Mouse (Mus musculus) C2C12 (cell line): Measurements from ENCODE around the gene Gm14399. TPM values are rescaled to one million over a fixed set of nuclear protein-coding genes. Genes with fewer than 3 reads are reported as not detected.
"Not testable (repeated sequence)": the region's sequence is repeated elsewhere in the genome, so short reads cannot be mapped to it uniquely, and the experiment has no call there.

Experiments used
- H3K27me3 ChIP-seq: one replicate; pipeline ENCODE4 v1.6.1; 2011; ENCODE audit not compliant: control insufficient read depth, insufficient read depth, insufficient read length
- H3K36me3 ChIP-seq: one replicate; pipeline ENCODE4 v1.6.1; 2011; ENCODE audit not compliant: control insufficient read depth, insufficient read depth
- H3K4me3 ChIP-seq: one replicate; pipeline ENCODE4 v1.5.1; 2011; ENCODE audit warnings: mild to moderate bottlenecking, control low read depth; ENCODE audit not compliant: poor library complexity, insufficient read depth, severe bottlenecking
- H3K79me2 ChIP-seq: one replicate; pipeline ENCODE4 v1.6.1; 2011; ENCODE audit not compliant: control insufficient read depth, insufficient read depth
- H3K79me3 ChIP-seq: one replicate; pipeline ENCODE4 v1.6.1; 2011; ENCODE audit warnings: low read depth, control low read depth
- H3ac ChIP-seq: one replicate; pipeline ENCODE3; 2011; ENCODE audit warnings: low read depth; ENCODE audit not compliant: control insufficient read depth, insufficient read length
- CEBPB ChIP-seq: IDR thresholded peaks from one replicate; pipeline ENCODE4 v1.6.1; 2011; ENCODE audit warnings: low read depth, mild to moderate bottlenecking, control low read depth, moderate library complexity
- CTCF ChIP-seq: IDR thresholded peaks from one replicate; pipeline ENCODE4 v1.5.1; 2011; ENCODE audit not compliant: control insufficient read depth, insufficient read depth, insufficient read length
- FOSL1 ChIP-seq: IDR thresholded peaks from one replicate; pipeline ENCODE4 v1.8.0; 2011; ENCODE audit warnings: mild to moderate bottlenecking, low read length; ENCODE audit not compliant: poor library complexity, insufficient read depth, severe bottlenecking
- MAX ChIP-seq: IDR thresholded peaks from one replicate; pipeline ENCODE4 v1.6.1; 2011; ENCODE audit warnings: mild to moderate bottlenecking, control low read depth
- MYOD1 ChIP-seq: IDR thresholded peaks from one replicate; pipeline ENCODE4 v1.6.1; 2011; ENCODE audit warnings: low read depth; ENCODE audit not compliant: control insufficient read depth, insufficient read length
- MYOG ChIP-seq: IDR thresholded peaks from one replicate; pipeline ENCODE4 v1.6.1; 2011; ENCODE audit not compliant: control insufficient read depth, insufficient read length; ENCODE audit errors: extremely low read depth
- USF1 ChIP-seq: IDR thresholded peaks from one replicate; pipeline ENCODE4 v1.6.1; 2011; ENCODE audit warnings: low read depth, mild to moderate bottlenecking, control low read depth, moderate library complexity
- polyA plus RNA-seq: library from polyadenylated mRNA; unstranded; fragments of >200 nt; fragmentation: generic; extraction: Trizol; gene quantifications from one replicate; pipeline ENCODE4 v1.2.1, GENCODE M21; 2012; ENCODE audit warnings: missing spikeins

Gm14399 gene
- polyA plus RNA-seq, 1 experiment, result 1.7 TPM

DNA sequence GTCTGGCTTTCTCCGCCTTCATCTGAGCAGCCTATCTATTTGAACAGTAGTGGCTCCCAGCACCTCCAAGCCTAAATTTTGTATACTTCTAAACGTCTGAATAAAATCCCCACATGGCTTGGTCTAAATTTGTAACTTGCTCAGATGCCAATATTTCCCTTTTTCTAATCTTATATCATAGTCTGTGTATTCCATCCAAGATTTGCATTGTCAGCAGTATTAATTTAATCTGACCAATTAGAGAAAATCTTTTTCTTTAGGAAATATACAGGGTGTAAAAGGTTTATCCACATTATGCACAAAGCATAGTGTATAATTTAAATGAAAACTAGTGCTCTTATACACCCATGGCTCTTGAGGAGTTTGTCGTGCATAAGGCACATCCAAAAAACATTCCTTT lies 16.8 kb upstream of the Gm14399 start:
- H3K36me3 ChIP-seq, result no peaks in the 10 kb centered on the region
- no peaks in the 10 kb centered on the region for H3K79me3 ChIP-seq
- H3K79me2 ChIP-seq, result no peaks in the 10 kb centered on the region
- no peak overlapping the region for H3K4me3 ChIP-seq
- TF ChIP-seq MYOG, result no peak
- TF ChIP-seq MAX, result no peak
- no peak for TF ChIP-seq CTCF
- no peak for TF ChIP-seq USF1
- TF ChIP-seq MYOD1, result no peak
- TF ChIP-seq FOSL1, result no peak
- no peak for TF ChIP-seq CEBPB
- no peak overlapping the region for H3ac ChIP-seq
- no peaks in the 10 kb centered on the region for H3K27me3 ChIP-seq

DNA sequence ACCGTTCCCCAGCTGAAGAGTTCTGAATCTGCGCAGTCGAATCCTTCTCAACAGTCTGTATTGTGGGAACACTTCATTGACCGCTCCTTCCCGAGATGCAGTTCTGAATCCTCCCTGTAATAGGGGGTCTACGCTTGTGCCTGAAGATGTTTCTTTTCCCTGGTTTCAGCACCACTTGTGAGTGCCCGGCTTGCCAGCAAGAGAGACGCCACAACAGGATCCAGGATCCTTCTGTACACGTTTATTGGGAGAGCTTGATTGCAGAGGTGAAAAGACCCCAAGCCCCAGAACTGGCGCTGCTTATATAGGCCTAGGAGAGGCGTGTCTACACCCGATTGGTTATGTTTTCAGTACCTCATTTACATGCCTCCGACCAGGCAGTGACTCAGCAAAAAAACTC lies 14.9 kb upstream of the Gm14399 start:
- Histone ChIP-seq H3K4me3 (no peak overlapping the region), H3ac (no peak overlapping the region), H3K27me3 (no peaks in the 10 kb centered on the region), H3K79me3 (no peaks in the 10 kb centered on the region), H3K36me3 (no peaks in the 10 kb centered on the region), H3K79me2 (no peaks in the 10 kb centered on the region)
- TF ChIP-seq USF1 (no peak), MAX (no peak), CTCF (no peak), MYOD1 (no peak), CEBPB (no peak), FOSL1 (no peak)

DNA sequence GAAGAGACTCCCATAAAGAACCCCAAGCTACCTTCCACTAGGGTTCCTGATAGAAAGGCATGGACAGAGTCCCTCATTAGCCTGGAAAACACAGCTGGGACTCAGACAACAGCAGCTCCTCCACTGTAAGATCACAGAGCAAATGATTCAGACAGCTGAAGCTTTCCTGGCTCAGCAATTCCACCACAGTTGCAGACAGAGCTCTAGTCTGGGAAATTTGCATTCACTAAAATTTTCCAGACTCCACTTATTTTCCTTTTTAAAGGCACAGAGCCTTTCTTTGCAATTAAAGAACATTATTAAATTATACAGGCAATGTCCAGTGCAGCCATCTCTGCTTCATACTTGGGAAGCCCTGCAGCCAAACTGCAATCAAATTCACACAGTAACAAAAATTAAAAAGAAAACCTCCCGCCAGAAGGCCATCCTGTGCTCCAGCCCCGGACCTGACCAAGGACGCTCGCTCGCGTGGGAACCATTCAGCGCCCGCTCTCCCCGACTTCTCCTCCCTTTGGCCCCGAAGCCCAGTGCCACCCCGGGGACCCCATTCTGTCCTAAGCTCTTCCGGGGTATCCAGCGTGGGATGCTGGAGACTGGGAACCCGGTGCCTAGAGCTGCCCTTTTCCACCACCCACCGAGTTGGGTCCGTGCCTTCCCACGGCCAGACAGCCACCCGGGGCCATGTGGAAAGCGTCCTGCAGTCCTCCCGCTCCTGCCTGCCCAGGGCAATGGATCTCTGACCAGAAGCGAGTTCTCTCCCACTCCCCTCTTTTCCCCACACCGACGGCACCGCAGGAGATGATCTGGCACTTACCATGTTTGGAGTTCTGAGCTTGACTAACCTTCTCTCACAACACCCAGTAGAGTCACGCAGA lies 457 bp downstream of the Gm14399 start:
- H3ac ChIP-seq, result peak overlapping the region; percentile 35
- H3K36me3 ChIP-seq, H3K79me3 ChIP-seq, H3K79me2 ChIP-seq, H3K27me3 ChIP-seq: not testable (repeated sequence)
- peak overlapping the region; percentile 32 for H3K4me3 ChIP-seq

- not testable (repeated sequence) for H3K36me3 ChIP-seq, H3K79me3 ChIP-seq, H3K79me2 ChIP-seq, H3K27me3 ChIP-seq, H3K4me3 ChIP-seq, H3ac ChIP-seq
Observed at GRCm38 (mm10) chr2:175140624-175141023, 1.2 kb downstream of the Gm14399 start.

Other genes starting within 250 kb of the Gm14399 start
- not detected for gene Gm14444, start 131.8 kb downstream of the Gm14399 start, polyA plus RNA-seq
- 0.21 TPM for gene Gm14393, start 74.2 kb downstream of the Gm14399 start, polyA plus RNA-seq
- gene Gm14443, start 33.9 kb upstream of the Gm14399 start, polyA plus RNA-seq, result 0.19 TPM
- gene Gm14391, start 64.9 kb upstream of the Gm14399 start, polyA plus RNA-seq, result 5.6 TPM
- gene Gm14440, start 133.1 kb upstream of the Gm14399 start, polyA plus RNA-seq, result not detected
- gene Gm4631, start 196.2 kb upstream of the Gm14399 start, polyA plus RNA-seq, result 1.9 TPM
- gene Zfp968, start 230.4 kb upstream of the Gm14399 start, polyA plus RNA-seq, result 0.89 TPM